Mouse (Mus musculus): ENCODE results near the gene Gpr176.
A peak's percentile ranks its signal among the peaks of the same experiment; 100 is the strongest.

The Gpr176 gene

GRCm38 (mm10) chr2:118372901-118373571 lies at the start of gene Gpr176:
Gene Gpr176 (minus strand): TSS chr2:118373419.
- DNase-seq = no peak

DNA sequence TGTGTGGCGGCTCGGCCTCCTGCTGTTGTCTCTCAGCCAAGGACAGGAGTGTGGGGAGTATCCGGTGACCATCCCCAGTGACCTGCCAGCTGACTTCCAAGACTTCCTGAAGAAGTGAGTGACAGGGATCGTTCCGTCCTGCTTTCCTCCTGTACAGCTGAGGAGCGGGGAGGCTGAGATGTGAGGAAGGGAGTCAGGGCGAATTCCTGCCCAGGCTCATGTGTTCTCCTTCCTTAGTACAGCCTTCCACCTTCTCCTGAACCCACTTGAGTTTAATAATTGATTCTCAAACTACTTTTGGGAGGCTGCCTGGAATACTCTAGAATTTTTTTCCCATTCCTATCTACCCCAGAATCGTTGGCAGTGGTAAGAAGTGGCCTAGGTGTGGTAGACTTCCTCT lies 49.2 kb upstream of the Gpr176 start:
- DNase-seq = peak; percentile 55

GRCm38 (mm10) chr2:118421951-118422350 lies 48.7 kb upstream of the Gpr176 start:
- DNase-seq = peak; percentile 67

- DNase-seq = no peak
Measured at GRCm38 (mm10) chr2:118418076-118418475, 44.9 kb upstream of the Gpr176 start.

DNA sequence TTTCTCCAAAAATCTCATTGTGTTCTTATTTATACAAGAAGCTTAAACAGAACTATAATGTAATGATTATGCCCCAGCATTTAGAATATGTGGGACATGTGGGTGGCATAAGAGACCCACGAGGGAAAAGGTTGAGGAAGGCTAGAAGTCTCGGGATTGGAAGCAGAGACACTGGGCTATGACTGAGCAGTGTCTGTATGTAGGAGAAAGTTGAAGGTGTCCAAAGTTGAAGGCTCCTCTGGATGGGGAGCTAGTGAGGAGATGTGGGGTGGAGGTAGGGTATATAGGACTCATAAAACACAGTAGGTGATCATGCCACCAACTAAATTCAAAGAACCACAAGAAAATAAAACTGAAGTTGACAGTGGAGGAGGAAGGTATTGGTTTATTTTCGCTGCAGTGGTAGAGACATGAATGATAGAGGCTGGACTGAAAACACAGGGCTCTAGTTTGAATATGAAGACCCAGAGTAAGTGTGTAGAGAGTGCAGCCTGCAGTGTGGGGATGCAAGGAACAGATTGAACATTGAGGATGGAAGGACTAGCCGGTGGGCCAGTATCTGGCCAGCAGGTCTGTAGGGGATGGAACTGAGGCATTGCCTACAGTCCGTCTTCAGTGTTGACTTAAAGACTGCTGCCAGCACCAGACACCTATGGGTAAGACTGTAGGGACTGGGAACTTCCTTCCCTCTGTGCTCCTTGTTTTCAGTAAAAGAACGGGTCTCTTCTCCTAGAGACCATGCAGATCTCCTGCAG lies 42.6 kb upstream of the Gpr176 start:
- DNase-seq = no peak

DNA sequence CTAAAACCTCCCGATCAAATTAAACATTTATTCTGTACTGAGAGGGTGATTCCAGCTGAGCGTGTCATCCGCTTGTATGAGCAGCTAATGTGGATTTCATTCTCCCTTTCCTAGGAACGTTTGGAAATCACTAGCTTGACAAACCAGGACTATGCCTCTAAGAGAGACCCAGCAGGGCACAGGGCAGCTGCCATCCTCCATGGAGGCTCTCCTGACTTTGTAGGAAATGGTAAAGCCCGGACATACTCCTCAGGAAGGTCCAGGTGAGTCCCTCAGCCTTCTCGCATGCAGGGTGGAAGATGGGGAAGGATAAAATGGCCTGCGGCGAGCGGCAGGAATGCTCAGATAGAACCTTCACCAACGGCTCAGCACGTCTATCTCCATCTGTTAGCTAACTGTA lies 39.6 kb upstream of the Gpr176 start:
- DNase-seq = no peak

- DNase-seq = no peak
Measured at GRCm38 (mm10) chr2:118408336-118408895, 35.2 kb upstream of the Gpr176 start.

GRCm38 (mm10) chr2:118406811-118407210 lies 33.6 kb upstream of the Gpr176 start:
- DNase-seq = no peak

GRCm38 (mm10) chr2:118405568-118405967 lies 32.3 kb upstream of the Gpr176 start:
- DNase-seq = no peak

DNA sequence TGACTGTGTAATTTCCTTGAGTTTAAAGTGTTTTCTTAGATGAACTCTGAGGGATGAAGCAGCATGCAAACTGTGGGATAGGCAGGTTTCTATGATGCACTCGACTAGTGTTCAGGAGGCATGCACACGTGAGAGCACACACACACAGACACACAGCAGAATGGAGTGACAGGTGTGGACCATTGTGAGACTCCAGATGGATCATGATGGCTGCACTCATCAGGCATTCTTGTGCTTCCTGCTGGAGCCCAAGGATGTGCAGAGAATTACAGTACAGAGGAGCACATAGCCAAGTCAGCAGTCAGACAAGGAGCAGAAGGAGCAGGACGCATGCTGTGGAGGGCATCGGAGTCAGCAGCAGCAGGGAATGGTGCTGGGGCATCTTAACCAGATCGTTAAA lies 31.1 kb upstream of the Gpr176 start:
- no peak for DNase-seq

DNA sequence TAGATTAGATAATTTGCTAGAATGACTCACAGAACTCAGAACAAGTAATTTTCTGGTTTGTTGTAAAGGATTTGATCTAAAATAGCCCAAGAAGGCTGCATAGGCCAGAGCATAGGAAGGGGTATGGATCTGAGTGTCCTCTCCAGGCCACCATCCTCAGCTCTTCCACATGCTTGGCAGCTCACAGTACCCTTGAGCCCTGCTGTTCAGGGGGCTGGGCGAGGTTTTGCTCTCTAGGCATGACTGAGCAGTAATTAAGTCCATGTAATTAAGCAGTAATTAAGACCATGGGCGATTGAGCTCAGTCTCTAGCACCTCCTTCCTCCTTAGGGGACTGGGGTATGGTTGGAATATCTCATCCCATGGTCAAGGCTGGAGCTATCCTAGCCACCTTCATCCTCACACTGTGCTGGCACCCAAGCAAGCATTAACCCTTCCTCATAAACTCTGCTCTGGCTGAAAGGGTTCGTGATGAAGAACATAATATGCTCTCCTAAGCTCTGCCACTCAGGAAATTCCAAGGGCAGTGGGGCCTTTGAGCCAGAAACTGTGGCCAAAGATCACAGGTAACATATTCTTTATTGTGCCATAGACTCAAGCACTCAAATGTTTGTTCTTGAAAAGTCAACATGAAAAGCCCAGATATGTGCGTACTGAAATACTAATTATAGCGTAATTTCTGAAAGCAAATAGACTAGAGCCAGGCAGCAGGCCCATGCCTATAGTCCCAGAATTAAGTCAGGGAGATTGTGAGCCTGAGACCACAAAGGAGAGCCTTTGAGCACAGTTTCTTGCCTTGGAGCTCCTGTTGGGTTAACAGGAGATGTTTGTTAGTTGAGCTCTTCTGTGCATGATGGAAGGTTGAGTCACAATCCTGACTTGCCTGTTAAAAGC lies 28.9 kb upstream of the Gpr176 start:
- peak; percentile 39 for DNase-seq

DNA sequence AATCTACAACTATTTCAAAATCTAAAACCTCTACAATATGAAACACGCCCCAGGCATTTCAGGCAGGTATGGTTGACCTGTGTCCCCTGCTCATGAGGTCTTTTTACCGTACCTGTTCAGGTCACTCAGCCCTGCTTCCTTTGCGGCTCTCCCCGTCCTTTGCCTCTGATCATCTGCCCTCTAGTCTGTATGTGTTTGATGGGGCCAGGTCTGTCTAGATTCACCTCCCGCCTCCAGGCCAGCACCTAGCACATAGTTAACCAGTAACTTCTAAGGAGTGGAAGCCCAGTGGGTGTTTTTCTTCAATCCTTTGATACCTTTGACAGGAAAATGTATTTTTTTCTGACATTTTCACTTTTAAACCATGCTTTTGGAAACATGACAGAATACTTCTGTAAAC lies 26.5 kb upstream of the Gpr176 start:
- DNase-seq = no peak

GRCm38 (mm10) chr2:118391201-118391600 lies 18.0 kb upstream of the Gpr176 start:
- DNase-seq = no peak

- DNase-seq = no peak
Measured at GRCm38 (mm10) chr2:118390072-118390471, 16.9 kb upstream of the Gpr176 start.

- no peak for DNase-seq
Measured at GRCm38 (mm10) chr2:118389569-118389968, 16.4 kb upstream of the Gpr176 start.

- DNase-seq = peak; percentile 100
Measured at GRCm38 (mm10) chr2:118388341-118389335, 15.4 kb upstream of the Gpr176 start, which contains the start of gene Eif2ak4. Gene Eif2ak4 (plus strand): TSS chr2:118388618.

- no peak for DNase-seq
Measured at GRCm38 (mm10) chr2:118383387-118383786, 10.2 kb upstream of the Gpr176 start.

DNA sequence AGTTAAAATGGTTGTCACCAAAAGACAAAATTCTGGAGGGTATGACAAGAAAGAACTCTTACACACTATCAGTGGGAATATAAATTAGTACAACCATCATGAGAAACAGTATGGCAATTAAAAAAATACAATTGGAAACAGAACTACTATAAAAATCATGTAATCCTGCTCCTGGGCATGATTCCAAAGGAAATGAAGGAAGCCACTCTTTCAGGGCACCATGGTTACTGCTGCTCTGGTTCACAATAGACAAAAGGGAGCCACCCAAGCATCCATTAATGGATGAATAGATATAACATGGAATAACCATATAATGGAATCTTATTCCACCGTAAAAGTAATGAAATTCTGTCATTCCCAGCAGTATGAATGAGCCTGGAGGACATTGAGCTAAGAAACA lies 6.5 kb upstream of the Gpr176 start:
- DNase-seq = no peak

DNA sequence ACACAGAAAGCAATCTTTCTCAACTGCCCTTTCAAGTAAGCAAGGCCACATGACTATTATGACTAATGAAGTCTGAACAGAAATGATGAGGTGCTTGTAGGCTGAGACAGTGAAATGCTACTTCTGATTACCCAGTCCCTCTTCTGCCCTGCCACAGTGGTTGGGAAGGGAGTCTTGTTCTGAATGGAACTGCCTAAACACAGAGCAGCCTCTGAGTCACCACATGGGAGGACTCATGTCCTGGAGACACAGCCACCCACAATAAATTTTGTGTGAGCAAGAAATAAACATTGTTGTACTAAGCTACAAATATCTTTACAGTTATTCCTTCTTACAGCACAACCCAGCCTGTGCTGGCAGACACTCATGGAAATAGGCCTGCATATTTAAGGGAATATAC lies 2.7 kb upstream of the Gpr176 start:
- no peak for DNase-seq

GRCm38 (mm10) chr2:118375522-118375921 lies 2.3 kb upstream of the Gpr176 start:
- no peak for DNase-seq

DNA sequence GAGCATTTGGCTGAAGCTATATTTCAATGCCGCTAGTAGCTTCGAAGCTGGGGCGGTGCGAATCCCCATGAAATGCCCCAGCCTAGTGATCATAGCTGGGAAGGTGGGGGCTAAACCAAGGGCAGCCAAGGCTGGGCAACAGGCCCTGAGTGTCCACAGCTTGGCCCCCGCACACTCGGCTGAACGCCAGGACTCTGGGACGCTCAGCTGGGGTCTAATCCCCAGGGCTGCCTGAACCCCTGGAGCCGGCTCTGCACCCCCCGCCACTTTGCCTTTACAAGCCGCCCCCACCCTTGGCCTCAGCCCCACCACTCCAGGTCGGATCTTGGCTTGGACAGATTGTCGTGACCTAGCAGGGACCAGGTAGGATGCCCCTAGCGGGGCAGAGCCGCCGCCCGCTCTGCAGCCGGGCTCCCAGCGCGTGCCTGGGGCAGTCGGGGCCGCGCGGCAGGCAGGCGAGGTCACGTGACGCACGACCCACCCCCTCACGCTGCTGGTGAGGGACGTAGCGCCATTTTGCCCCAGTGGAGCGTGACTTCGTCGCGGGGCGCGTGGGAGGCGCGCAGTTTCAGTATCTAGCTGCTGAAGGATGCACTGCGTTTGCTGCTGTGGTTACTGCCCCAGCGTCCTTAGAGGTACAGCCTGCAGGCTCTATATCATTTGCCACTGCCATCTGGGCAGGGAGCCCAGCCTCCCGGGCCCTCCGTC lies 507 bp upstream of the Gpr176 start:
- DNase-seq = peak; percentile 68
